In the genomic region with DNA sequence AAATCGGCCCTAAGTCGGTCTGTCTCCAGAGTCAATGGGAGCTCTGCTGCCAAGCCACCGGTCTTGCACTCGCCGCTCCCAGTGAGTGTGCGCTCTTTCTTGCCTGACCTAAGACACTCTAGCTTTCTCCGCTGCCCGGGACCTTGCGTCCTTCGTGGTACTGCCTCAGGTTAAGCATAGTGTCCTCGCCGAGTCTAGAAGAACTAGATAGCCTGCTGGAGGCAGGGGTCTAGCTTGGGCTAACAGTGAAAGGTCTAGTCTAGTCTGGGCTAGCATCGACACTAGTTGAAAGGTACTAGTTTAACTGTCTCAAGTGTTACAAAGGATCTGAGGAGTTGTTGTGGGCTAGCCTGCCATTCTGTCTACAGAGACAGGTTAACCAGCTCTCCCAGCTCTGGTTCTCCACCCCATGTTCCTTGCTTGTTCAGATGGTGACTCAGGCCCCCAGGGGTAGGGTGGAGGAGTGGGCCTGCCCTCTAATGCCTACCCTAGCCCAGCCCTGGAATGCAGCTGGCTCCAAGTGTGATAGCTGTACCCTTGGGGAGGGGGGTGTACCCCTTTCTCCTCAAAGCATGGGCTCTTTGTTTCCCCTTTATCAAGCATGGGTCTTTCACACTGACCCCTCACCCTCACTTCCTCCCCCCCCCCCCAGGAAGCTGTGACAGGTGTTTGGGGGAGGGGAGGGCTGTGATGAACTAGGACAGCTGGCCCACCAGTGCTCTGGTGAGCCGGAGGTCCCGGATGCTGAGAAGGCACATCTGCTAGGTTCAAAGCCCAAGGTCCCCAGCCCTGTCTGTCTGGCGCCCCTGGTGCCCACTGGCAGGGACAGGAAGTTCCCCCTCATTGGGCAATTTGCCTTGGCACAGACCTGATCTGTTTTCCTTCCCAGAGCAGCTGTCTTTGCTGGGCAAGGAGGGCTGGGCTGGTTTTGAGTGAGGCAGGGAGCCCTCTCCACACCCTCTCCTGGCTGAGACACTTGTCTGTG, we compare ENCODE assay signal across 8 mouse cellular contexts. TPM values are rescaled to one million over a fixed set of nuclear protein-coding genes. Genes with fewer than 3 reads are reported as not detected.
DNase-seq lines count a peak whose midpoint lies in the region; ATAC-seq and TF ChIP-seq lines count a peak whose summit lies in the region.

Gene Plcb3 (minus strand): TSS at position 934 of the 985 bp plus-strand sequence.

- H3K9me3 ChIP-seq in heart, embryonic 10.5 days = no peaks in the 10 kb centered on the region
- no peaks in the 10 kb centered on the region for H3K9me3 ChIP-seq in kidney, embryonic 15.5 days (replicated peaks)
- H3K9me3 ChIP-seq in liver, embryonic 12.5 days (replicated peaks) = no peaks in the 10 kb centered on the region

- H3ac ChIP-seq in myocyte (ENCODE audit: control insufficient read depth, insufficient read length) = peak within 1 kb of the TSS; percentile 88

- under 1% methylated on average over 16 of the region's 16 CpGs for WGBS in heart, embryonic 10.5 days
- whole genome bisulfite sequencing in kidney, embryonic 15.5 days = 0% methylated on average over 16 of the region's 16 CpGs
- WGBS in liver, embryonic 12.5 days (ENCODE audit: insufficient replicate concordance) = 1% methylated on average over 16 of the region's 16 CpGs
- WGBS in thymus, adult 2 months = under 1% methylated on average over 16 of the region's 16 CpGs

- H3K4me3 ChIP-seq in heart, embryonic 10.5 days = peak within 1 kb of the TSS; percentile 88
- H3K4me3 ChIP-seq in kidney, embryonic 15.5 days (replicated peaks) = peak within 1 kb of the TSS; percentile 62
- peak within 1 kb of the TSS; percentile 75 for H3K4me3 ChIP-seq in liver, embryonic 12.5 days
- peak within 1 kb of the TSS; percentile 83 for H3K4me3 ChIP-seq in myocyte
- H3K4me3 ChIP-seq in thymus, adult 2 months (ENCODE audit: control insufficient read depth, insufficient read depth, low read length) = peak within 1 kb of the TSS; percentile 62

- peak; percentile 54; the same call in 1 of the 2 replicates for TF ChIP-seq CTCF in thymus, adult 2 months (IDR thresholded peaks at IDR 0.05; ENCODE audit: borderline replicate concordance, control insufficient read depth, extremely low read depth, insufficient read depth, low read length, poor library complexity)

- H3K27me3 ChIP-seq in heart, embryonic 10.5 days (ENCODE audit: insufficient read depth, poor library complexity, severe bottlenecking) = no peaks in the 10 kb centered on the region
- H3K27me3 ChIP-seq in kidney, embryonic 15.5 days = no peaks in the 10 kb centered on the region
- H3K27me3 ChIP-seq in liver, embryonic 12.5 days (replicated peaks) = no peaks in the 10 kb centered on the region
- no peaks in the 10 kb centered on the region for H3K27me3 ChIP-seq in myocyte (ENCODE audit: control insufficient read depth, insufficient read depth, insufficient read length)
- no peaks in the 10 kb centered on the region for H3K27me3 ChIP-seq in thymus, adult 2 months (ENCODE audit: control insufficient read depth, insufficient read depth, low read length)

- H3K79me2 ChIP-seq in myocyte (ENCODE audit: control insufficient read depth, insufficient read depth) = peaks cover 39% of the 10 kb centered on the region

- peaks cover 25% of the 10 kb centered on the region for H3K36me3 ChIP-seq in heart, embryonic 10.5 days
- H3K36me3 ChIP-seq in kidney, embryonic 15.5 days = peaks cover 19% of the 10 kb centered on the region
- peaks cover 28% of the 10 kb centered on the region for H3K36me3 ChIP-seq in liver, embryonic 12.5 days
- H3K36me3 ChIP-seq in myocyte (ENCODE audit: control insufficient read depth, insufficient read depth) = peaks cover 6% of the 10 kb centered on the region
- peaks cover 6% of the 10 kb centered on the region; the same call in 1 of the 2 replicates for H3K36me3 ChIP-seq in thymus, adult 2 months (ENCODE audit: control insufficient read depth, insufficient read depth, low read length)

- peaks cover 73% of the 10 kb centered on the region for H3K4me1 ChIP-seq in heart, embryonic 10.5 days
- H3K4me1 ChIP-seq in kidney, embryonic 15.5 days = peaks cover 60% of the 10 kb centered on the region
- H3K4me1 ChIP-seq in liver, embryonic 12.5 days = peaks cover 82% of the 10 kb centered on the region
- H3K4me1 ChIP-seq in thymus, adult 2 months (replicated peaks; ENCODE audit: control insufficient read depth, insufficient read depth, low read length) = peaks cover 32% of the 10 kb centered on the region

- peak within 1 kb of the TSS; percentile 94 for H3K27ac ChIP-seq in heart, embryonic 10.5 days
- peak within 1 kb of the TSS; percentile 94 for H3K27ac ChIP-seq in kidney, embryonic 15.5 days
- peak within 1 kb of the TSS; percentile 94 for H3K27ac ChIP-seq in liver, embryonic 12.5 days
- peak within 1 kb of the TSS; percentile 95 for H3K27ac ChIP-seq in thymus, adult 2 months (ENCODE audit: control insufficient read depth, insufficient read depth, low read length)

- TF ChIP-seq POLR2A in myocyte (IDR thresholded peaks at IDR 0.05; ENCODE audit: insufficient read length, low read depth) = peak; percentile 38
- TF ChIP-seq POLR2A in thymus, adult 2 months (IDR thresholded peaks at IDR 0.05; ENCODE audit: control insufficient read depth, extremely low read depth, insufficient read depth, low read length, poor library complexity) = peak; percentile 63

- H3K9ac ChIP-seq in kidney, embryonic 15.5 days = peak within 1 kb of the TSS; percentile 66
- peak within 1 kb of the TSS; percentile 82 for H3K9ac ChIP-seq in liver, embryonic 12.5 days

- peak; percentile 58 to 73 for DNase-seq in spleen, postnatal 10 days (ENCODE audit: low spot score in 2 of 2)
- DNase-seq in spleen, adult 12 weeks (ENCODE audit: low spot score) = no peak
- DNase-seq in embryo, embryonic 9.5 days (ENCODE audit: extremely low spot score) = peak; percentile 77
- peak; percentile 85 for DNase-seq in heart, embryonic 10.5 days (ENCODE audit: low spot score)
- DNase-seq in thymus, adult 2 months = peak; percentile 87

- no peak for ATAC-seq in kidney, embryonic 15.5 days (replicated peaks; ENCODE audit: low FRiP score)
- no peak for ATAC-seq in liver, embryonic 12.5 days

- H3K4me2 ChIP-seq in kidney, embryonic 15.5 days = peak within 1 kb of the TSS; percentile 84
- H3K4me2 ChIP-seq in liver, embryonic 12.5 days = peak within 1 kb of the TSS; percentile 91
- H3K4me2 ChIP-seq in myocyte (ENCODE audit: low read depth) = peak within 1 kb of the TSS; percentile 100

TF ChIP-seq in myocyte, 11 proteins besides CTCF, POLR2A, EP300 and RAD21:
- TF ChIP-seq CEBPB (IDR thresholded peaks at IDR 0.05; ENCODE audit: insufficient read depth, poor library complexity, severe bottlenecking) = peak; percentile 58
- TF ChIP-seq USF1 (IDR thresholded peaks at IDR 0.05; ENCODE audit: low read depth) = no peak
- TF ChIP-seq REST (IDR thresholded peaks at IDR 0.05; ENCODE audit: insufficient read depth, insufficient read length) = no peak
- peak; percentile 70 to 94 (median 81) for TF ChIP-seq MYOD1 (IDR thresholded peaks at IDR 0.05; ENCODE audit: control insufficient read depth in 1 of 3, insufficient read length in 2 of 3, low read depth in 2 of 3)
- peak; percentile 50 to 91 (median 70) for TF ChIP-seq MYOG (IDR thresholded peaks at IDR 0.05; ENCODE audit: control insufficient read depth in 1 of 3, insufficient read depth in 1 of 3, insufficient read length in 2 of 3, low read depth in 2 of 3)
- TF ChIP-seq TCF3 (IDR thresholded peaks at IDR 0.05; ENCODE audit: insufficient read length, low read depth) = peak; percentile 83
- TF ChIP-seq E2F4 (IDR thresholded peaks at IDR 0.05; ENCODE audit: insufficient read depth) = no peak
- TF ChIP-seq POLR2AphosphoS2 (IDR thresholded peaks at IDR 0.05; ENCODE audit: insufficient read length, low read depth) = peak; percentile 87
- no peak for TF ChIP-seq MAX (IDR thresholded peaks at IDR 0.05; ENCODE audit: low read depth)
- no peak for TF ChIP-seq SRF (IDR thresholded peaks at IDR 0.05; ENCODE audit: control insufficient read depth, insufficient read length, low read depth)
- peak; percentile 91 for TF ChIP-seq TCF12 (IDR thresholded peaks at IDR 0.05; ENCODE audit: insufficient read depth, poor library complexity, severe bottlenecking)

RNA-seq across cellular contexts. Expression of gene Plcb3, which starts in this region (rescaled TPM):
- 26.1 and 31.9 TPM in 2 replicates for polyA plus RNA-seq in heart, embryonic 10.5 days (2016; fragmentation: Nextera tagmentation; extraction: Ambion mirVana)
- polyA plus RNA-seq in kidney, embryonic 15.5 days (2015; fragmentation: Nextera tagmentation; extraction: Ambion mirVana) = 42.5 and 44.8 TPM in 2 replicates
- polyA plus RNA-seq in liver, embryonic 12.5 days (2016; fragmentation: Nextera tagmentation; extraction: Ambion mirVana) = 13.6 and 14.4 TPM in 2 replicates
- polyA plus RNA-seq in myocyte (2012; fragmentation: generic; extraction: Trizol) = 34.3 TPM
- polyA plus RNA-seq in thymus, adult 2 months (2012; rRNA removed) = 27.2 and 35.5 TPM in 2 replicates
